Mouse (Mus musculus): ENCODE data around the gene Carmil2. TPM values are rescaled to one million over a fixed set of nuclear protein-coding genes. Genes with fewer than 3 reads are reported as not detected.

Gene Carmil2
- polyA plus RNA-seq, 1 experiment, result not detected

DNA sequence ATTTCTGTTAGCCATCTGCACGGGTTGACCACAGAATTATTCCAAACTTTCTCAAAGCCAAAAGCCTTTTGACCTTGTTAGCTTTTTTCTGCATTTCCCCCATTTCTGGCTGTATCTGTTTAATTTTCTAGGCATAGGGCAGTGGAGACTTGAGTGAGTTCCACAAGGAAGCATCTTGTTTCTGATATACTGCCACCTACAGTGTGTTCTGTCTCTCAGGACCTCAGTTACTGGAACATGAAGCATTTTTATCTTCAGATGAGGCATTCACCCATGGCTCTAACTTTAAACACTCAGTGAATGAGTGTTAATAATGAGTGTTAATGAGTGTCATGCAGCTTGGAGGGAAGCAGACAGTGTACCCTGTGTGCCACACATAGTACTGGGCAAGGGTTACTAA, 8.2 kb upstream of the Carmil2 start:
- no peak for TF ChIP-seq CTCF (IDR thresholded peaks at IDR 0.05; ENCODE audit: low read depth, low read length)
- TF ChIP-seq POLR2A (IDR thresholded peaks at IDR 0.05; ENCODE audit: borderline replicate concordance, low read depth, low read length), result no peak
- Histone ChIP-seq H3K4me1 (ENCODE audit: control insufficient read depth, insufficient read depth, low read length) (no peaks in the 10 kb centered on the region), H3K4me3 (ENCODE audit: insufficient read depth, low read length) (no peak overlapping the region), H3K27ac (ENCODE audit: insufficient read depth, low read depth, low read length) (no peak overlapping the region)

DNA sequence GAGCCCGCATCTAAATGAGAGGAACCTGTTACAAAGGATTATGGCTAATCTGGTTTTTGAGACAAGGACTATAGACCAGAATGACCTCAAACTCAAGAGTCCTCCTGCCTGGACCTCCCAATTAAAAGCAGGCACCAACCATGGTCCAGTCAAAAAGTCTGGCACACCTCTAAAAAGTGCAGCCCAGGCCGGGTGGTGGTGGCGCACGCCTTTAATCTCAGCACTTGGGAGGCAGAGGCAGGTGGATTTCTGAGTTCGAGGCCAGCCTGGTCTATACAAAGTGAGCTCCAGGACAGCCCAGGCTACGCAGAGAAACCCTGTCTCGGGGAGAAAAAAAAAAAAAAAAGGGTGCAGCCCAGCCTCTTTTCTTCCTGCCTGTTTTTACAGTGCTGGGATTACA, 749 bp upstream of the Carmil2 start:
- Histone ChIP-seq H3K4me3 (ENCODE audit: insufficient read depth, low read length) (no peak overlapping the region), H3K27ac (ENCODE audit: insufficient read depth, low read depth, low read length) (no peak overlapping the region), H3K4me1 (ENCODE audit: control insufficient read depth, insufficient read depth, low read length) (no peaks in the 10 kb centered on the region)
- TF ChIP-seq CTCF (IDR thresholded peaks at IDR 0.05; ENCODE audit: low read depth, low read length) (no peak), POLR2A (IDR thresholded peaks at IDR 0.05; ENCODE audit: borderline replicate concordance, low read depth, low read length) (no peak)

DNA sequence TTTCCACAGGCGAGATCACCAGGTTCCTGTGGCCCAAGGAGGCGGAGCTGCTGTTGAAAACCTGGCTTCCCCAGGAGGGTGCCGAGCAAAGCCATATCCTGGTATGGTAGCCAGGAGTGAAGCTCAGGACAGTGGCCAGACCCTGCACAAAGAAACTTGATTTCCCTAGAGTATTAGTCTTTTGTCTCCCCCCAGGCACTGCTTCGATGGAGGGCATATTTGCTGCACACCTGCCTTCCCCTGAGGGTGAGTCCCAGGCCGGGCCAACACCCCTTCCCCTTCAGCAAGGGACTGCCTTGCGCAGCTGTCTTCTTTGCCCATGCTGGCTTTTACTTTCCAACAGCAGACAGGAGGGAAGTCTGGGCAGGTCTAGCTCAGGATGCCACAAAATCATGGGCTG, 477 bp downstream of the Carmil2 start:
- no peaks in the 10 kb centered on the region for H3K4me1 ChIP-seq (ENCODE audit: control insufficient read depth, insufficient read depth, low read length)
- TF ChIP-seq CTCF (IDR thresholded peaks at IDR 0.05; ENCODE audit: low read depth, low read length), result no peak
- TF ChIP-seq POLR2A (IDR thresholded peaks at IDR 0.05; ENCODE audit: borderline replicate concordance, low read depth, low read length), result no peak

DNA sequence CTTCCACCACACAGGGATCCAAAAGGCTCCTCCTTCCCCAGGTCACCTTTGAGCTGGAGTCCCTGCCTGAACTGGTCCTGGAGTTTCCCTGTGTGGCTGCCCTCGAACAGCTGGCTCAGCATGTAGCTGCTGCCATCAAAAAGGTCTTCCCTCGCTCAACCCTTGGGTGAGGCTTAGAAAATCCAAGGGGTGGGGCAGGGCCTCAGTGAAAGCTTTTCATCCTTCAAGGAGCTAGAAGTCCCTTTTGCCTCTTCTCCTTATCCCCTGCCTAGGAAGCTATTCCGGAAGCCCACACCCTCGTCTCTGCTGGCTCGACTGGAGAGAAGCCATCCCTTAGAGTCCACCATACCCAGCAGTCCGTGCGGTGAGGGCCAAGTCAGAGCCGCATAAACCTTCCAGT, 1.4 kb downstream of the Carmil2 start:
- Histone ChIP-seq H3K27ac (ENCODE audit: insufficient read depth, low read depth, low read length) (no peak overlapping the region), H3K4me3 (ENCODE audit: insufficient read depth, low read length) (no peak overlapping the region), H3K4me1 (ENCODE audit: control insufficient read depth, insufficient read depth, low read length) (no peaks in the 10 kb centered on the region)
- no peak for TF ChIP-seq CTCF (IDR thresholded peaks at IDR 0.05; ENCODE audit: low read depth, low read length)
- TF ChIP-seq POLR2A (IDR thresholded peaks at IDR 0.05; ENCODE audit: borderline replicate concordance, low read depth, low read length), result no peak

More for the DNA sequence above, 477 bp downstream of the Carmil2 start:
- H3K4me3 ChIP-seq (ENCODE audit: insufficient read depth, low read length), result no peak overlapping the region
- no peak overlapping the region for H3K27ac ChIP-seq (ENCODE audit: insufficient read depth, low read depth, low read length)

DNA sequence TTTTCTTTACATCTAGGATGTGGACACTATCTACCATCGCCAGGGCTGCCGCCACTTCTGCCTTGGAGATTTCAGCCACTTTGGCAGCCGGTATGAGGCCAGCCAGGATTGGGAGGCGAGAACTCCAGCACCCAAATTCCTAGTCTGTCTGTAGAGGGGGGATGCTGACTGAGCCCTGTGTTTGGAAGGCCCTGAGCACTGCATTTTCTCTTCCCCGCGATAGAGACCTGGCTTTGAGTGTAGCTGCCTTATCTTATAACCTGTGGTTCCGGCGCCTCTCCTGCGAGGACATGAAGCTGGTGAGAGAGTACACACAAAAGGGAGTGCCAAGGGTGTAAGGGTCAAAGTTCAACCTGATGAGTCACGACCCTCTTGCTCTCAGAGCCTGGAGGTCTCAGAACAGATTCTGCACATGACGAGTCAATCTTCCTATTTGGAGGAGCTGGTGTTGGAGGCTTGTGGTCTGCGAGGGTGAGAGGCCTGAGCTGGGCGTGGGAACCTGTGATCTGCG, 2.2 kb downstream of the Carmil2 start:
- TF ChIP-seq CTCF (IDR thresholded peaks at IDR 0.05; ENCODE audit: low read depth, low read length) (no peak), POLR2A (IDR thresholded peaks at IDR 0.05; ENCODE audit: borderline replicate concordance, low read depth, low read length) (no peak)
- Histone ChIP-seq H3K4me3 (ENCODE audit: insufficient read depth, low read length) (no peak overlapping the region), H3K4me1 (ENCODE audit: control insufficient read depth, insufficient read depth, low read length) (no peaks in the 10 kb centered on the region), H3K27ac (ENCODE audit: insufficient read depth, low read depth, low read length) (no peak overlapping the region)

DNA sequence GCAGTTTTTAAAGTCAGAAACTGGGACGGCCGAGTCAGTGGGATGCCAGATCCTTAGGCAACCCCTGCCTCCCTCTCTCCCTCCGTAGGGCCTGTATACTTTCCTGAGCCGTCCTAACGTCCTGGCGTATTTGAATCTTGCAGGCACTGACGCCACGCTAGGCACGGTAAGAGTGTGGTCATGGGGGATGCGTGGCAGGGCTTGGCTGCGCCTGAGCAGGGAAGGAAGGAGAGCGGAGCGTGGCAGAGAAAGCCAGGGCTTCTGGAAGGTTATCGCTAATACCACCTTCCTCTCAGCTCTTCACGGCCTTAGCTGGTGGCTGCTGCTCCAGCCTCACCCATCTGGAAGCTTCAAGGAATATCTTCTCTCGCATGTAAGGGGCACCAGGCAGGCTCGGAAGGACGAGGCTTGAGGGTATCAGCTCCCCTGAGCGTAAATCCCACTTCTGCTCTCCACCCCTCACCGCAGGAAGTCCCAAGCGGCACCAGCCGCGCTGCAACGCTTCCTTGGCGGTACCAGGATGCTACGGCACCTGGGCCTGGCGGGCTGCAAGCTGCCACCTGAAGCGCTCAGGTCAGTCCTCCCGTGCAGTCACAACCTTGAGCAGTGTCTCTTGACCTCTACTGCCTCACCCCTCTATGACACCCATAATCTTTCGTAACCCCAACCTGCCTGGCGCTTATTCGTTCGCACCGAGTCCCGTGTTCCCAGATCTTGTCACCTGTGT, 3.3 kb downstream of the Carmil2 start:
- TF ChIP-seq POLR2A (IDR thresholded peaks at IDR 0.05; ENCODE audit: borderline replicate concordance, low read depth, low read length) (no peak), CTCF (IDR thresholded peaks at IDR 0.05; ENCODE audit: low read depth, low read length) (no peak)
- Histone ChIP-seq H3K27ac (ENCODE audit: insufficient read depth, low read depth, low read length) (no peak overlapping the region), H3K4me3 (ENCODE audit: insufficient read depth, low read length) (no peak overlapping the region), H3K4me1 (ENCODE audit: control insufficient read depth, insufficient read depth, low read length) (no peaks in the 10 kb centered on the region)

DNA sequence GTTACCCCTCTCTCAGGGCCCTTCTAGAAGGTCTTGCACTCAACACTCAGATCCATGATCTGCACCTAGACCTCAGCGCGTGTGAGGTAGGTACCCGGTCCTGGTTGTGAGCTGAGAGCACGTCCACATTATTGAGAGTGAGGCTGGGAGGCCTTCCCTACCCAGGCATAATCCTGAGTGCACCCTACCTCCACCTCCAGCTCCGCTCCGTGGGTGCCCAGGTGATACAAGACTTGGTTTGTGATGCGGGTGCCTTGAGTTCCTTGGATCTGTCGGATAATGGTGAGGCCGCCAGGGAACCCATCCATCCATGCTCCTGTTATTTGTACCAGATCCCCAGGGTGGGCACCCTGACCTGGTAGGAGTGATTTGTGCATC, 3.9 kb downstream of the Carmil2 start:
- Histone ChIP-seq H3K27ac (ENCODE audit: insufficient read depth, low read depth, low read length) (no peak overlapping the region), H3K4me3 (ENCODE audit: insufficient read depth, low read length) (no peak overlapping the region), H3K4me1 (ENCODE audit: control insufficient read depth, insufficient read depth, low read length) (no peaks in the 10 kb centered on the region)
- TF ChIP-seq CTCF (IDR thresholded peaks at IDR 0.05; ENCODE audit: low read depth, low read length) (no peak), POLR2A (IDR thresholded peaks at IDR 0.05; ENCODE audit: borderline replicate concordance, low read depth, low read length) (no peak)

DNA sequence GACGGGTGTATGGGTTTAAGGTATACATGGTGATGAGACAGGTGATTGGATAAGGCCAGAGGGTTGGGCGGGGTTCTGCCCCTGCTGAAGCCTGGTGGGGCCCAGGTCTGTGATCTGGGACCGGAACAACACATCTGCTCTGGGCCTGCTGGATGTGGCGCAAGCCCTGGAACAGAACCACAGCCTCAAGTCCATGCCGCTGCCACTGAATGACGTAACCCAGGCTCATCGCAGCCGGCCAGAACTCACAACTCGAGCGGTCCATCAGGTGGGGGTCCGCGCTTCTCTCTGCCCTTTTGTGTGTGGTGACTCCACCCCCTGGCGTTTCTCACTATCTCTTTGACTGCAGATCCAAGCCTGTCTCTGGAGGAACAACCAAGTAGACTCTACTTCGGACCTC, 4.9 kb downstream of the Carmil2 start:
- no peaks in the 10 kb centered on the region for H3K4me1 ChIP-seq (ENCODE audit: control insufficient read depth, insufficient read depth, low read length)
- no peak overlapping the region for H3K4me3 ChIP-seq (ENCODE audit: insufficient read depth, low read length)
- no peak overlapping the region for H3K27ac ChIP-seq (ENCODE audit: insufficient read depth, low read depth, low read length)
- TF ChIP-seq CTCF (IDR thresholded peaks at IDR 0.05; ENCODE audit: low read depth, low read length) (no peak), POLR2A (IDR thresholded peaks at IDR 0.05; ENCODE audit: borderline replicate concordance, low read depth, low read length) (no peak)

DNA sequence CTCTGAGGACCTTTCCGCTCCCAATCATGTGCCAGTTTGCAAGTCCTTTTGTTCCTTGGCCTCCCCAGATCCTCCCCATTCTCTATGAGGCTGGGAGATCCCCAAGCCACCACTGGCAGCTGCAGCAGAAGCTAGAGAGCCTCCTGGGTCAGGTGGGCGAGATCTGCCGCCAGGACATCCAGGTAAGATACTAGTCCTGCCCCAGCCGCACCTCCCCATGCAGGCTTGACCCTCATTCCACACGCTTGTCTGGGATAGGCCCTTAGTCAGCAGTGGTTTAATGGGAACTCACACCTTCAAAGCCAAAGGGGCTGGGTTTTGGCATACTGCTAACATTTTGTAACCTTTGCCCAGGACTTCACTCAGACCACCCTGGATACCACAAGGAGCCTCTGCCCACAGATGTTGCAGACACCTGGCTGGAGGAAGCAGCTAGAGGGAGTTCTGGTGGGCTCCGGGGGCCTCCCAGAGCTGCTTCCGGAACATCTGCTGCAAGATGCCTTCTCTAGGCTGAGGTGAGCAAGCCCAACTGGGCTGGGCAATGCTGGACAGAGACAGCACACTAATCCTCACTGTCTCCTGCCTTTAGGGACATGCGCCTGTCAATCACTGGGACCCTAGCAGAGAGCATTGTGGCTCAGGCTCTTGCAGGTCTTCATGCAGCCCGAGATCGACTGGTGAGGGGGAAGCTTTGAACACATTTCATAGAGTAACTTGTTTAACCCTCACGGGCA, 6.5 kb downstream of the Carmil2 start:
- H3K27ac ChIP-seq (ENCODE audit: insufficient read depth, low read depth, low read length), result no peak overlapping the region
- TF ChIP-seq CTCF (IDR thresholded peaks at IDR 0.05; ENCODE audit: low read depth, low read length) (no peak), POLR2A (IDR thresholded peaks at IDR 0.05; ENCODE audit: borderline replicate concordance, low read depth, low read length) (no peak)

DNA sequence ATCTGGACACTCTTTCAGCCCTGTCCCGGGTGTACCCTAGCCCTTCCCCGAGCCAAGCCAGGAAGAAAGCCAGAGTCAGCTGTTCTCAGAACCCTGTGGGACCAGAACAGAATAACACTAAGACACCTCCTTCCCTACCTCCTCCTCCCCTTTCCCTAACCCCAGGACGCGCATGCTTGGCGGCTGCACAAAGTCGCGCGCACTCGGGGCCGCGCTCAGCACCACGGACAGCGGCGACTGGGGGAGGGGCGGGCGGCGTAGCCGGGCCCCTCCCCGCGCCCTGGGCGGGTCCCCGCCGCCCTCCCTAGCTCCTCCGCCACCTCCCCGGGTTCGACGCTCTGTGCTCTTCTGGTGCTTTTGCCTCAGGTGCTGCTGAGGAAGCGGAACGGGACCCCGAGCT, 7.6 kb downstream of the Carmil2 start:
- no peak overlapping the region for H3K4me3 ChIP-seq (ENCODE audit: insufficient read depth, low read length)
- no peak for TF ChIP-seq CTCF (IDR thresholded peaks at IDR 0.05; ENCODE audit: low read depth, low read length)
- TF ChIP-seq POLR2A (IDR thresholded peaks at IDR 0.05; ENCODE audit: borderline replicate concordance, low read depth, low read length), result no peak
- H3K27ac ChIP-seq (ENCODE audit: insufficient read depth, low read depth, low read length), result no peak overlapping the region
- no peaks in the 10 kb centered on the region for H3K4me1 ChIP-seq (ENCODE audit: control insufficient read depth, insufficient read depth, low read length)

More for the DNA sequence above, 6.5 kb downstream of the Carmil2 start:
- no peaks in the 10 kb centered on the region for H3K4me1 ChIP-seq (ENCODE audit: control insufficient read depth, insufficient read depth, low read length)
- no peak overlapping the region for H3K4me3 ChIP-seq (ENCODE audit: insufficient read depth, low read length)
